Mouse (Mus musculus): ENCODE measurements around the gene Slc25a3. TPM values are rescaled to one million over a fixed set of nuclear protein-coding genes. Genes with fewer than 3 reads are reported as not detected.

The Slc25a3 gene
- polyA plus RNA-seq, 1 experiment = 517 TPM

- peaks cover 11% of the 10 kb centered on the region for H3K4me1 ChIP-seq (ENCODE audit: control insufficient read depth, insufficient read depth, low read length)
- no peak overlapping the region for H3K27ac ChIP-seq (ENCODE audit: insufficient read depth, low read depth, low read length)
- TF ChIP-seq POLR2A (IDR thresholded peaks at IDR 0.05; ENCODE audit: borderline replicate concordance, low read depth, low read length) (no peak), CTCF (IDR thresholded peaks at IDR 0.05; ENCODE audit: low read depth, low read length) (no peak)
- H3K4me3 ChIP-seq (ENCODE audit: insufficient read depth, low read length) = no peak overlapping the region
These were observed 4.8 kb upstream of the Slc25a3 start for GRCm38 (mm10) chr10:91128551-91129160.

GRCm38 (mm10) chr10:91127395-91127794 lies 3.5 kb upstream of the Slc25a3 start:
- no peak overlapping the region for H3K27ac ChIP-seq (ENCODE audit: insufficient read depth, low read depth, low read length)
- H3K4me1 ChIP-seq (ENCODE audit: control insufficient read depth, insufficient read depth, low read length) = peaks cover 11% of the 10 kb centered on the region
- H3K4me3 ChIP-seq (ENCODE audit: insufficient read depth, low read length) = no peak overlapping the region
- TF ChIP-seq POLR2A (IDR thresholded peaks at IDR 0.05; ENCODE audit: borderline replicate concordance, low read depth, low read length) (no peak), CTCF (IDR thresholded peaks at IDR 0.05; ENCODE audit: low read depth, low read length) (no peak)

- no peak overlapping the region for H3K27ac ChIP-seq (ENCODE audit: insufficient read depth, low read depth, low read length)
- TF ChIP-seq CTCF (IDR thresholded peaks at IDR 0.05; ENCODE audit: low read depth, low read length) = no peak
- peaks cover 15% of the 10 kb centered on the region for H3K4me1 ChIP-seq (ENCODE audit: control insufficient read depth, insufficient read depth, low read length)
- no peak overlapping the region for H3K4me3 ChIP-seq (ENCODE audit: insufficient read depth, low read length)
These were observed 2.9 kb upstream of the Slc25a3 start for GRCm38 (mm10) chr10:91126618-91127355.

GRCm38 (mm10) chr10:91123281-91123827 lies 505 bp downstream of the Slc25a3 start:
- TF ChIP-seq POLR2A (IDR thresholded peaks at IDR 0.05; ENCODE audit: borderline replicate concordance, low read depth, low read length) (no peak), CTCF (IDR thresholded peaks at IDR 0.05; ENCODE audit: low read depth, low read length) (no peak)
- peak overlapping the region; percentile 68 for H3K27ac ChIP-seq (ENCODE audit: insufficient read depth, low read depth, low read length)

GRCm38 (mm10) chr10:91122646-91123045 lies 1.2 kb downstream of the Slc25a3 start:
- no peak for TF ChIP-seq CTCF (IDR thresholded peaks at IDR 0.05; ENCODE audit: low read depth, low read length)
- no peak for TF ChIP-seq POLR2A (IDR thresholded peaks at IDR 0.05; ENCODE audit: borderline replicate concordance, low read depth, low read length)
- Histone ChIP-seq H3K27ac (ENCODE audit: insufficient read depth, low read depth, low read length) (no peak overlapping the region), H3K4me1 (ENCODE audit: control insufficient read depth, insufficient read depth, low read length) (peaks cover 14% of the 10 kb centered on the region), H3K4me3 (ENCODE audit: insufficient read depth, low read length) (peak overlapping the region; percentile 79)

More at GRCm38 (mm10) chr10:91123281-91123827, 505 bp downstream of the Slc25a3 start:
- Histone ChIP-seq H3K4me1 (ENCODE audit: control insufficient read depth, insufficient read depth, low read length) (peaks cover 16% of the 10 kb centered on the region), H3K4me3 (ENCODE audit: insufficient read depth, low read length) (peak overlapping the region; percentile 79)

- H3K4me1 ChIP-seq (ENCODE audit: control insufficient read depth, insufficient read depth, low read length) = peaks cover 3% of the 10 kb centered on the region; the same call in 1 of the 2 replicates
- H3K27ac ChIP-seq (ENCODE audit: insufficient read depth, low read depth, low read length) = no peak overlapping the region
- no peak overlapping the region for H3K4me3 ChIP-seq (ENCODE audit: insufficient read depth, low read length)
- TF ChIP-seq POLR2A (IDR thresholded peaks at IDR 0.05; ENCODE audit: borderline replicate concordance, low read depth, low read length) (no peak), CTCF (IDR thresholded peaks at IDR 0.05; ENCODE audit: low read depth, low read length) (no peak)
These were observed 6.9 kb downstream of the Slc25a3 start for GRCm38 (mm10) chr10:91116958-91117357.

GRCm38 (mm10) chr10:91109841-91110240 lies 14.0 kb downstream of the Slc25a3 start:
- no peak for TF ChIP-seq CTCF (IDR thresholded peaks at IDR 0.05; ENCODE audit: low read depth, low read length)
- no peak for TF ChIP-seq POLR2A (IDR thresholded peaks at IDR 0.05; ENCODE audit: borderline replicate concordance, low read depth, low read length)

GRCm38 (mm10) chr10:91105981-91106380 lies 17.9 kb downstream of the Slc25a3 start:
- TF ChIP-seq CTCF (IDR thresholded peaks at IDR 0.05; ENCODE audit: low read depth, low read length) = no peak
- TF ChIP-seq POLR2A (IDR thresholded peaks at IDR 0.05; ENCODE audit: borderline replicate concordance, low read depth, low read length) = no peak
- H3K27ac ChIP-seq (ENCODE audit: insufficient read depth, low read depth, low read length) = no peak overlapping the region

More at GRCm38 (mm10) chr10:91109841-91110240, 14.0 kb downstream of the Slc25a3 start:
- H3K4me3 ChIP-seq (ENCODE audit: insufficient read depth, low read length) = no peak overlapping the region
- H3K4me1 ChIP-seq (ENCODE audit: control insufficient read depth, insufficient read depth, low read length) = peaks cover 4% of the 10 kb centered on the region; the same call in 1 of the 2 replicates
- H3K27ac ChIP-seq (ENCODE audit: insufficient read depth, low read depth, low read length) = no peak overlapping the region

GRCm38 (mm10) chr10:91102799-91103590 lies 20.9 kb downstream of the Slc25a3 start:
- Histone ChIP-seq H3K4me1 (ENCODE audit: control insufficient read depth, insufficient read depth, low read length) (no peaks in the 10 kb centered on the region), H3K4me3 (ENCODE audit: insufficient read depth, low read length) (no peak overlapping the region)

More at GRCm38 (mm10) chr10:91105981-91106380, 17.9 kb downstream of the Slc25a3 start:
- no peak overlapping the region for H3K4me3 ChIP-seq (ENCODE audit: insufficient read depth, low read length)
- peaks cover 4% of the 10 kb centered on the region; the same call in 1 of the 2 replicates for H3K4me1 ChIP-seq (ENCODE audit: control insufficient read depth, insufficient read depth, low read length)

More at GRCm38 (mm10) chr10:91102799-91103590, 20.9 kb downstream of the Slc25a3 start:
- TF ChIP-seq CTCF (IDR thresholded peaks at IDR 0.05; ENCODE audit: low read depth, low read length) = no peak
- no peak for TF ChIP-seq POLR2A (IDR thresholded peaks at IDR 0.05; ENCODE audit: borderline replicate concordance, low read depth, low read length)
- H3K27ac ChIP-seq (ENCODE audit: insufficient read depth, low read depth, low read length) = no peak overlapping the region
